Mouse (Mus musculus) monocyte, adult 2 months (primary cell): ENCODE measurements around the gene Hcn1.

Experiments
- DNase-seq, 2 experiments: peaks; one replicate each; pipeline ENCODE4 v3.0.0; 2022; ENCODE audit warnings: low spot score in 2 of 2, low read depth in 1 of 2

Gene Hcn1

GRCm38 (mm10) chr13:117858416-117858815 is 256.3 kb downstream of the Hcn1 start:
- DNase-seq = no peak

GRCm38 (mm10) chr13:117877787-117878186 is 275.7 kb downstream of the Hcn1 start:
- no peak for DNase-seq

GRCm38 (mm10) chr13:117880471-117881225 is 278.5 kb downstream of the Hcn1 start:
- DNase-seq = no peak

GRCm38 (mm10) chr13:117892076-117892475 is 290.0 kb downstream of the Hcn1 start:
- DNase-seq = no peak

GRCm38 (mm10) chr13:117898052-117898451 is 295.9 kb downstream of the Hcn1 start:
- DNase-seq = no peak

DNA sequence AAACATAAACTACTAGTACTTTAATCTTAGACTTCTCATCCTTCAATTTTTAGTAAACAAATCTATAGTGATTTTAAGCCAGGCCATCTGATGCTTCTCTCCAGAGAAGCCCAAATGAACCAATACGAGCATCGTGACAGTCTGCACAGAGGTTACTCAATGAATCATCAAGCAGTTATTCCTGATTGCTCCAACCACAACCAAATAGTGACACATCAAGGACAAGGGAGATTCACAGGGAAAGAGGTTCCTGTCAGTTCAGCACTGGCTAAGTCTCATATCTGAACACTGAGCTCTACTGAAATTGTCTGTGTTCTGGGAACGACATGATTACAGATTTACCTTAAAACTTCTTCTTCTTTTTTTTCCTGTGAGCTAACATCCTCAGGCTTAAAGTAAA is 305.7 kb downstream of the Hcn1 start:
- DNase-seq = no peak

DNA sequence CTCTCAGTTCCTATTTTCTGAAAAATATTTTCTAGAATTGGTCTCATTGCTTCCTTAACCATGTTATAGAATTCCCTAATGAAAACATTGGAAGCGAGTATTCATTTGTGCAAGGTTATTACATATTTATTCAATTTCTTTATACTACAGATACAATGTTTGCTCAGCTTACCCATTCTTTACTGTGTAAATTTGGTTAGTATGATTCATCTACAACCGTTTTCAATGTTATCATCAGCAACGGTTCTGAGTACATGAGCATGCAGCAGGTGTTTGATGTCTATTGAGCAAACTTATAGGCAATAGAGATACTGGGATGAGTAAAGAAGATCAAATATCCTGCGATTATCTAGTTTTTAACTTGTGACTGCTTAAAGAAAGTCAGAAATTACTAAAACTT is 327.6 kb downstream of the Hcn1 start:
- DNase-seq = no peak

- no peak for DNase-seq
Observed at GRCm38 (mm10) chr13:117931746-117932145, 329.6 kb downstream of the Hcn1 start.

DNA sequence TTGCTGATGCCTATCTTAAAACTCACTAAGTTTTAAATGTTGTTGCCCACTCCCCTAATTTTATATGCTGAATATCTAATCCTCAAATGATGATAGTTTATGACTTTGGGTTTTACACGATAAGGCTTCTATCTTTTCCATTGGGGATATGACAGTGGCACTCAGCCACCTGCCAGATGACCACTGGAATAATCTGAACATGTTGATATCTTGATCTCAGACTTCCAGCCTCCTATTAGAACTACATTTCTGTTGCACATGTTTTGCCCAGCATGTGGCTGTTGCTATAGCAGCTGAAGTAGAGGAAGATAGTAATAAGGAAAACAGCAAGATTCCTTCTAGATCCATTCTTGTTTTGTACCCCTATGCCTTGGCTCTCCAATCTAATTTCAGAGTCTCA is 336.6 kb downstream of the Hcn1 start:
- DNase-seq = no peak

GRCm38 (mm10) chr13:117940536-117941280 is 338.6 kb downstream of the Hcn1 start:
- no peak for DNase-seq

DNA sequence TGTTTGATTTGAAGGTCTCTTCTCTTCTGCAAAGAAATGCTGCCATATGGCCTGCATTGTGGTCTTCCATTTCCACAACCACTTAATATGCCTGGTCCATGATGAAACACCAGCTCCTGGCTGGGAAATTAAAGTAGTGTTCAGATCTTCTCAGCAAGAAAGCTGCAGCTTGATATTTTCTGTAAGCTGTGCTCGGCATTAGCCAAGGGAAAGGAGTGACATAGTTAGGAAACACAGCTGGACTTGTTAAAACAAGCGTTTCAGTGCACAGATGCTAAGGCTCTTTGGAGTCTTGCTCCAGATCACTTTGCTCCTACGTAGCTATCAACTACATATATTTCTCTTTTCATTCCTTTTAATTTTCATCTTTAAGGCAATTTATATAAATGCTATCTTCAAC is 344.7 kb downstream of the Hcn1 start:
- DNase-seq = no peak

- no peak for DNase-seq
Observed at GRCm38 (mm10) chr13:117947704-117948376, 345.7 kb downstream of the Hcn1 start.

DNA sequence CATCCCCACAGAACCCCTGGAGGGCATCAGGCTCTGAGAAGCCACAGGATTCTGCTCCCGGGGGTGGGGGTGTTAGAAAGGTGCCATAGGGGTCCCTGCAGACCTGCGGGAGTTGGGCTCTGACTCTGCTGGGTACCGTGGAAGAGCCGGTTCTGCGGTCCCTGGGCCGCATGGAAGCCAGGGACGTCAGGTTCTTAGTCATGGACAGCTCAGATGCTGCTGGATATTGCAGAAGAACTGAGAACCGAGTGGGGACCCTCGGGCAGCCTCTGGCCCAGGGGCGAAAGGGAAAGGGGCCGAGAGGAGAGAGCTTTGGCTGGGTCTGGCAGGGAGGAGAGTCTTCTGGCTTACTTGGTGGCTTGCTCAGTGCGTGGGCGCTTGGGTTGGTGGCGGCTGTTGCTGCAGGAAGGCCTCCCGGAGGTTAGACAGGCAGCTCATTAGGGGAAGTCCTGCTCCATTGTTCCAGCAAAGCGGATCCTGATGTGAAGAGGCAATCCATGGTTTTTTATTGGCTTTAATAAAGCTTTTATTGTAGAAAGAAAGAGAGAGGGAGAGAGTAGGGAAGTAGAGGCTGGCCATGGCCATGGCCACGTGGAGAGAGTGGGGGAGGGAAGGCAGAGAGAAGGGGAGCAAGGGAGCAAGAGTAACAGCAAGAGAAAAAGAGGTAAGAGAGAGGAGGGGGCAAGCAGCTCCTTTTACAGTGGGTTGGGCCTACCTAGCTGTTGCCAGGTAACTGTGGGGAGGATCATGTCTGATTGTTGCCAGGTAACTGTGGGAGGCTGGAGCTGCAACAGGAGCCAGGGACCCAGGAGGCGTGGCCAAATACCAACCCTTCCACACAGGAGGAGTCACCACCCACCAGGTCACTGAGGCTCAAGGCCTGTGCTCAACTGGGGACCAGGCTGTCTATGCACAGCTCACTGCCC is 356.6 kb downstream of the Hcn1 start:
- no peak for DNase-seq

DNA sequence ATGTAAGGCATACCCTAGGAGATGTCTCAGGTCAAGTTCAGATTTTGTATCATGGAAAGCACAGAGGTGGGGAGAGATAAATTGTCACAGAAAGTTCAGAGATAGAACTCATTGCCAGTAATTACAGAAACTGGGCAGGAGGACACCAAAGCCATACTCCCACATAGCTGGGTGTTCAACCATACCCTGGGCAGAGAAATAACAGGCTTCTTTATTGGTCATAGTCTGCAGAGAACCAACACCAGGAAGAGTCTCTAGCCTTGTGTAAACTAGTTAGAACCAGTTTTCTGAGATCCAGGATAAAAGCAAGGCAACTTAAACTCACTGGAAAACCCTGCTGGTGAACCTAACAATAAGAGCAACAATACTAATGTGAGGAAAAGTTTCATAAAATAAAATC is 362.5 kb downstream of the Hcn1 start:
- DNase-seq = no peak

DNA sequence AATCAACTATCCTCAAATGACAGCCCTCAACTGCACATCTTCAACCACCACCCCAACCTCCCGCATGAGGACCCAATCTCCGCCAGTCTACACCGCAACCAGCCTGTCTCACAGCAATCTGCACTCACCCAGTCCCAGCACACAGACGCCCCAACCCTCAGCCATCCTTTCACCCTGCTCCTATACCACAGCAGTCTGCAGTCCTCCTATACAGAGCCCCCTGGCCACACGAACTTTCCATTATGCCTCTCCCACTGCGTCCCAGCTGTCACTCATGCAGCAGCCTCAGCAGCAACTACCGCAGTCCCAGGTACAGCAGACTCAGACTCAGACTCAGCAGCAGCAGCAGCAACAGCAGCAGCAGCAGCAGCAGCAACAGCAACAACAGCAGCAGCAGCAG is 373.3 kb downstream of the Hcn1 start:
- DNase-seq = no peak

- no peak for DNase-seq
Observed at GRCm38 (mm10) chr13:117975823-117976222, 373.7 kb downstream of the Hcn1 start.

- no peak for DNase-seq
Observed at GRCm38 (mm10) chr13:117984339-117984738, 382.2 kb downstream of the Hcn1 start.

GRCm38 (mm10) chr13:117999767-118000488 is 397.8 kb downstream of the Hcn1 start:
- no peak for DNase-seq

- no peak for DNase-seq
Observed at GRCm38 (mm10) chr13:118000538-118000937, 398.4 kb downstream of the Hcn1 start.

- DNase-seq = no peak
Observed at GRCm38 (mm10) chr13:118021176-118021575, 419.1 kb downstream of the Hcn1 start.
